In genomic region chr2:8877855-8878254, GRCm38 (mm10) we compare ENCODE assay signal across 14 mouse cellular contexts.
DNase-seq lines count a peak whose midpoint lies in the region; ATAC-seq and TF ChIP-seq lines count a peak whose summit lies in the region.
"Had no signal": no experiment of that assay in that cellular context is flagged by ENCODE, and none has a peak within 500 bp of the region (broad histone marks: within the 10 kb centered on the region; RNA-seq: fewer than 3 reads in every experiment).

No protein-coding gene starts in this region.

- no peak for ATAC-seq in forebrain, postnatal 0 days
- no peak for ATAC-seq in forebrain, embryonic 12.5 days (ENCODE audit: low FRiP score)
- no peak for ATAC-seq in liver, embryonic 11.5 days (replicated peaks; ENCODE audit: low FRiP score)
- peak; percentile 67 for ATAC-seq in CD4-positive, CD25-positive, alpha-beta regulatory T cell, adult 4 months
- no peak for ATAC-seq in heart, embryonic 11.5 days (replicated peaks; ENCODE audit: insufficient number of reproducible peaks, low FRiP score, low TSS enrichment)
- ATAC-seq: intestine, embryonic 16.5 days; midbrain, embryonic 16.5 days had no signal

- H3K9me3 ChIP-seq in forebrain, postnatal 0 days (ENCODE audit: low read length), result no peaks in the 10 kb centered on the region
- H3K9me3 ChIP-seq in forebrain, embryonic 12.5 days, result no peaks in the 10 kb centered on the region
- no peaks in the 10 kb centered on the region for H3K9me3 ChIP-seq in liver, embryonic 11.5 days (ENCODE audit: control insufficient read depth, low read length)
- no peaks in the 10 kb centered on the region for H3K9me3 ChIP-seq in heart, embryonic 11.5 days (replicated peaks; ENCODE audit: control insufficient read depth, low read length)
- H3K9me3 ChIP-seq: neural tube, embryonic 15.5 days had no signal

- WGBS in forebrain, postnatal 0 days, result 78% methylated on average over 3 of the region's 3 CpGs
- WGBS in forebrain, embryonic 12.5 days, result 89% methylated on average over 3 of the region's 3 CpGs
- WGBS in liver, adult 2 months, result 53% methylated on average over 3 of the region's 3 CpGs
- 70% methylated on average over 3 of the region's 3 CpGs for WGBS in liver, embryonic 11.5 days
- 67% methylated on average over 3 of the region's 3 CpGs for WGBS in heart, embryonic 11.5 days (ENCODE audit: insufficient replicate concordance)

- H3K27ac ChIP-seq in forebrain, postnatal 0 days (ENCODE audit: low read depth, low read length), result no peak overlapping the region
- H3K27ac ChIP-seq in forebrain, embryonic 12.5 days, result no peak overlapping the region
- H3K27ac ChIP-seq in liver, adult 2 months (replicated peaks; ENCODE audit: insufficient read depth, low read depth, low read length), result no peak overlapping the region
- H3K27ac ChIP-seq in liver, embryonic 11.5 days (ENCODE audit: low read depth, low read length), result no peak overlapping the region
- no peak overlapping the region for H3K27ac ChIP-seq in heart, embryonic 11.5 days (ENCODE audit: low read depth, low read length)
- H3K27ac ChIP-seq: neural tube, embryonic 15.5 days had no signal

- peak; percentile 61 for DNase-seq in forebrain, postnatal 0 days
- DNase-seq in liver, adult 2 months (ENCODE audit: extremely low read depth, low read depth, low spot score), result peak; percentile 11
- DNase-seq in liver, embryonic 11.5 days (ENCODE audit: low spot score), result no peak
- DNase-seq in embryo, embryonic 11 days, result peak; percentile 24
- DNase-seq in ovary, postnatal 14 days (ENCODE audit: low spot score), result no peak
- DNase-seq: gastrocnemius, postnatal 10 days; lung, postnatal 36 days; thymus, postnatal 36 days had no signal

- H3K36me3 ChIP-seq in forebrain, postnatal 0 days (ENCODE audit: insufficient read depth), result no peaks in the 10 kb centered on the region
- no peaks in the 10 kb centered on the region for H3K36me3 ChIP-seq in forebrain, embryonic 12.5 days (replicated peaks)
- H3K36me3 ChIP-seq in liver, adult 2 months (ENCODE audit: control insufficient read depth, insufficient read depth, low read length), result no peaks in the 10 kb centered on the region
- H3K36me3 ChIP-seq in liver, embryonic 11.5 days (ENCODE audit: control insufficient read depth, insufficient read depth, low read length), result no peaks in the 10 kb centered on the region
- H3K36me3 ChIP-seq in heart, embryonic 11.5 days (ENCODE audit: control insufficient read depth, insufficient read depth, low read length), result no peaks in the 10 kb centered on the region
- H3K36me3 ChIP-seq: neural tube, embryonic 15.5 days had no signal

- no peaks in the 10 kb centered on the region for H3K79me2 ChIP-seq in liver, adult 2 months (ENCODE audit: control insufficient read depth, insufficient read depth, low read length)

- H3K4me2 ChIP-seq in forebrain, postnatal 0 days (ENCODE audit: low read depth), result no peak overlapping the region
- no peak overlapping the region for H3K4me2 ChIP-seq in forebrain, embryonic 12.5 days
- no peak overlapping the region for H3K4me2 ChIP-seq in liver, embryonic 11.5 days
- H3K4me2 ChIP-seq in heart, embryonic 11.5 days, result no peak overlapping the region
- H3K4me2 ChIP-seq: neural tube, embryonic 15.5 days had no signal

- no peaks in the 10 kb centered on the region for H3K4me1 ChIP-seq in forebrain, postnatal 0 days (ENCODE audit: insufficient read depth)
- no peaks in the 10 kb centered on the region for H3K4me1 ChIP-seq in forebrain, embryonic 12.5 days
- no peaks in the 10 kb centered on the region for H3K4me1 ChIP-seq in liver, adult 2 months (ENCODE audit: control insufficient read depth, insufficient read depth, low read length)
- no peaks in the 10 kb centered on the region for H3K4me1 ChIP-seq in liver, embryonic 11.5 days (replicated peaks; ENCODE audit: control insufficient read depth, insufficient read depth, low read length)
- H3K4me1 ChIP-seq in heart, embryonic 11.5 days (ENCODE audit: control insufficient read depth, insufficient read depth, low read length), result no peaks in the 10 kb centered on the region
- H3K4me1 ChIP-seq: neural tube, embryonic 15.5 days had no signal

- no peak for TF ChIP-seq POLR2A in liver, adult 2 months (IDR thresholded peaks at IDR 0.05; ENCODE audit: extremely low read depth, insufficient read depth, low read length)

- peak; percentile 68 for TF ChIP-seq CTCF in forebrain, postnatal 0 days (IDR thresholded peaks at IDR 0.05; ENCODE audit: low read depth)
- peak; percentile 19; the same call in 1 of the 2 replicates for TF ChIP-seq CTCF in liver, adult 2 months (IDR thresholded peaks at IDR 0.05; ENCODE audit: low read depth, low read length)

- H3K9ac ChIP-seq in forebrain, postnatal 0 days, result no peak overlapping the region
- H3K9ac ChIP-seq in forebrain, embryonic 12.5 days, result no peak overlapping the region
- no peak overlapping the region for H3K9ac ChIP-seq in liver, adult 2 months (ENCODE audit: low read depth, low read length)
- no peak overlapping the region for H3K9ac ChIP-seq in liver, embryonic 11.5 days (ENCODE audit: low read depth, low read length)
- no peak overlapping the region for H3K9ac ChIP-seq in heart, embryonic 11.5 days (ENCODE audit: low read depth, low read length)
- H3K9ac ChIP-seq: neural tube, embryonic 15.5 days had no signal

- H3K27me3 ChIP-seq in forebrain, postnatal 0 days (ENCODE audit: insufficient read depth, low read length), result no peaks in the 10 kb centered on the region
- no peaks in the 10 kb centered on the region for H3K27me3 ChIP-seq in forebrain, embryonic 12.5 days
- H3K27me3 ChIP-seq in liver, adult 2 months (ENCODE audit: control insufficient read depth, insufficient read depth, low read length), result no peaks in the 10 kb centered on the region
- no peaks in the 10 kb centered on the region for H3K27me3 ChIP-seq in liver, embryonic 11.5 days (replicated peaks; ENCODE audit: control insufficient read depth, insufficient read depth, low read length)
- H3K27me3 ChIP-seq in heart, embryonic 11.5 days (ENCODE audit: control insufficient read depth, insufficient read depth, low read length), result no peaks in the 10 kb centered on the region
- H3K27me3 ChIP-seq: neural tube, embryonic 15.5 days had no signal

- H3K4me3 ChIP-seq in forebrain, postnatal 0 days (ENCODE audit: low read depth, low read length), result no peak overlapping the region
- H3K4me3 ChIP-seq in forebrain, embryonic 12.5 days (replicated peaks), result no peak overlapping the region
- no peak overlapping the region for H3K4me3 ChIP-seq in liver, adult 2 months (ENCODE audit: insufficient read depth, low read depth, low read length)
- no peak overlapping the region for H3K4me3 ChIP-seq in liver, embryonic 11.5 days (ENCODE audit: low read depth, low read length)
- H3K4me3 ChIP-seq in heart, embryonic 11.5 days (ENCODE audit: low read depth, low read length), result no peak overlapping the region
- H3K4me3 ChIP-seq: neural tube, embryonic 15.5 days had no signal

Comparison
In these comparisons a context has a peak if more than half of its experiments do, and no peak if none do; other contexts are left out.
1. DNase-seq: peak in forebrain, postnatal 0 days (single experiment), liver, adult 2 months (single experiment) and embryo, embryonic 11 days (single experiment); none in liver, embryonic 11.5 days (single experiment) and ovary, postnatal 14 days (single experiment).